Mouse (Mus musculus): ENCODE results near the gene Fgfr2. TPM values are rescaled to one million over a fixed set of nuclear protein-coding genes. Genes with fewer than 3 reads are reported as not detected.
A peak's percentile ranks its signal among the peaks of the same experiment; 100 is the strongest.

The Fgfr2 gene
- total RNA-seq, 1 experiment = 37.5 TPM

GRCm38 (mm10) chr7:130935793-130936471 lies 2187.2 kb downstream of the Fgfr2 start, which contains the start of gene Htra1:
Gene Htra1 (plus strand): TSS chr7:130936111.
- H3K9ac ChIP-seq (ENCODE audit: insufficient read depth, low read depth, low read length, poor library complexity, severe bottlenecking) = peak within 1 kb of the TSS; percentile 50
- H3K4me3 ChIP-seq (ENCODE audit: insufficient read depth in 1 of 2, low read depth in 1 of 2, low read length in 2 of 2, poor library complexity in 1 of 2, severe bottlenecking in 1 of 2) = peak within 1 kb of the TSS; percentile 71 to 74
- H3K36me3 ChIP-seq (ENCODE audit: control insufficient read depth, insufficient read depth, low read length, poor library complexity, severe bottlenecking) = no peaks in the 10 kb centered on the region
- in situ Hi-C loops (cut with MboI; ENCODE audit: low sequenced_read_pairs in 2 of 2, unreplicated experiment in 2 of 2) = no loop called here
- no peak within 1 kb of the TSS for H3K27ac ChIP-seq (ENCODE audit: insufficient read depth, low read depth, low read length, poor library complexity, severe bottlenecking)
- no peaks in the 10 kb centered on the region; a peak in 2 of 4 replicates for H3K4me1 ChIP-seq (ENCODE audit: control insufficient read depth in 2 of 2, insufficient read depth in 2 of 2, low read length in 2 of 2, poor library complexity in 1 of 2)
- no peaks in the 10 kb centered on the region for H3K9me3 ChIP-seq (ENCODE audit: control insufficient read depth, insufficient read depth, low read depth, low read length)
- DNase-seq (ENCODE audit: low read depth, low spot score) = no peak
- TF ChIP-seq CHD2 (IDR thresholded peaks at IDR 0.05; ENCODE audit: low read depth, low read length) = no peak
- no peak for TF ChIP-seq HCFC1 (IDR thresholded peaks at IDR 0.05; ENCODE audit: borderline replicate concordance, insufficient read depth, low read length)
- no peak for TF ChIP-seq ZNF384 (IDR thresholded peaks at IDR 0.05; ENCODE audit: low read depth, low read length)
- TF ChIP-seq ZC3H11A (IDR thresholded peaks at IDR 0.05; ENCODE audit: borderline replicate concordance, low read depth, low read length) = no peak
- TF ChIP-seq MAFK (IDR thresholded peaks at IDR 0.05; ENCODE audit: insufficient read depth, low read depth, low read length) = no peak

DNA sequence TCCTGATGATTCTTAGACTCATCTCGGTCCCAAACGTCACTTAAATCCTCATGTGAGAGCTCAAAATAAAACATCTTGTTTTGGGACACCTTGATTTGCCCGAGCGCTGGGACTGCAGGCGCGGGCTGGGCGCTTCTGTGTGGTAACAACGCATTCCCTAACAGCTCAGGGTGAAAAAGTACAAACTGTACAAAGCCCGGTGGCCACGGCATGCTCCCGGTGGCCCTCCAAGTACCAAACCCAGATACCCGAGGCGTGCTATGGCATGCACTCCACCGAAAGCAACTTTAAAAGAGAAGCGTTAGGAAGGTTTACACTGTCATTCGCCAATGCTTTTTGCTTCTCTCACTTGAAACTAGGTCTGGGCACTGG lies 2187.7 kb downstream of the Fgfr2 start:
- in situ Hi-C loops (cut with MboI; ENCODE audit: low sequenced_read_pairs in 2 of 2, unreplicated experiment in 2 of 2) = no loop called here
- TF ChIP-seq HCFC1 (IDR thresholded peaks at IDR 0.05; ENCODE audit: borderline replicate concordance, insufficient read depth, low read length) = no peak
- TF ChIP-seq CHD2 (IDR thresholded peaks at IDR 0.05; ENCODE audit: low read depth, low read length) = no peak
- TF ChIP-seq ZNF384 (IDR thresholded peaks at IDR 0.05; ENCODE audit: low read depth, low read length) = no peak
- TF ChIP-seq ZC3H11A (IDR thresholded peaks at IDR 0.05; ENCODE audit: borderline replicate concordance, low read depth, low read length) = no peak
- no peak for TF ChIP-seq MAFK (IDR thresholded peaks at IDR 0.05; ENCODE audit: insufficient read depth, low read depth, low read length)
- Histone ChIP-seq H3K36me3 (ENCODE audit: control insufficient read depth, insufficient read depth, low read length, poor library complexity, severe bottlenecking) (no peaks in the 10 kb centered on the region), H3K27ac (ENCODE audit: insufficient read depth, low read depth, low read length, poor library complexity, severe bottlenecking) (no peak overlapping the region), H3K4me3 (ENCODE audit: insufficient read depth in 1 of 2, low read depth in 1 of 2, low read length in 2 of 2, poor library complexity in 1 of 2, severe bottlenecking in 1 of 2) (peak overlapping the region; percentile 71 to 74), H3K9me3 (ENCODE audit: control insufficient read depth, insufficient read depth, low read depth, low read length) (no peaks in the 10 kb centered on the region), H3K9ac (ENCODE audit: insufficient read depth, low read depth, low read length, poor library complexity, severe bottlenecking) (peak overlapping the region; percentile 9; the same call in 1 of the 2 replicates), H3K4me1 (ENCODE audit: control insufficient read depth in 2 of 2, insufficient read depth in 2 of 2, low read length in 2 of 2, poor library complexity in 1 of 2) (no peaks in the 10 kb centered on the region; a peak in 1 of 4 replicates)
- DNase-seq (ENCODE audit: low read depth, low spot score) = no peak

- no peaks in the 10 kb centered on the region for H3K36me3 ChIP-seq (ENCODE audit: control insufficient read depth, insufficient read depth, low read length, poor library complexity, severe bottlenecking)
- H3K4me3 ChIP-seq (ENCODE audit: insufficient read depth in 1 of 2, low read depth in 1 of 2, low read length in 2 of 2, poor library complexity in 1 of 2, severe bottlenecking in 1 of 2) = no peak overlapping the region
- no peaks in the 10 kb centered on the region for H3K9me3 ChIP-seq (ENCODE audit: control insufficient read depth, insufficient read depth, low read depth, low read length)
- DNase-seq (ENCODE audit: low read depth, low spot score) = no peak
- no peak overlapping the region for H3K27ac ChIP-seq (ENCODE audit: insufficient read depth, low read depth, low read length, poor library complexity, severe bottlenecking)
- no peak for TF ChIP-seq ZNF384 (IDR thresholded peaks at IDR 0.05; ENCODE audit: low read depth, low read length)
- no peak overlapping the region for H3K9ac ChIP-seq (ENCODE audit: insufficient read depth, low read depth, low read length, poor library complexity, severe bottlenecking)
- H3K4me1 ChIP-seq (ENCODE audit: control insufficient read depth in 2 of 2, insufficient read depth in 2 of 2, low read length in 2 of 2, poor library complexity in 1 of 2) = peaks cover 0 to 3% of the 10 kb centered on the region in 2 experiments; a peak in 2 of 4 replicates
- in situ Hi-C loops (cut with MboI; ENCODE audit: low sequenced_read_pairs in 2 of 2, unreplicated experiment in 2 of 2) = no loop called here
Measured at GRCm38 (mm10) chr7:130934654-130935053, 2188.5 kb downstream of the Fgfr2 start.

DNA sequence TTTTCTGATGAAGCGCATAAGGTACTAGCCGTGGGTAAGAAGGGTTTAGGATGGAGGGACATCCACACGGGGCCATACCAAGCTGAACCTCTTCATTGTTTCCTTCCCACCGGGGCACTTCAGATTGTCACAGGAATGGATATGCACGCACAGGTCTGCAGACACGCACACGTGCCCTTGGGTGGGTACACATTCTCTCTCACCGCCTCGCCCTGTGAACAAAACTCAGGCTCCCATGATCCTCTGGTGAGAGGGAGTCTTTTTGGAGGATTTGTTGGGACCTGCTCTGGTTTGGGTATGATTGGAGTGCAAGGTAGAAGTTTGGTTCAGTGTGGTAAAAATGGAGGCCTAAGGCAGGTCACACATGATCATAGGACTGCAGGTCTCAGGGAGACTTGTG lies 2190.2 kb downstream of the Fgfr2 start:
- in situ Hi-C loops (cut with MboI; ENCODE audit: low sequenced_read_pairs in 2 of 2, unreplicated experiment in 2 of 2) = no loop called here
- H3K4me3 ChIP-seq (ENCODE audit: insufficient read depth in 1 of 2, low read depth in 1 of 2, low read length in 2 of 2, poor library complexity in 1 of 2, severe bottlenecking in 1 of 2) = no peak overlapping the region
- DNase-seq (ENCODE audit: low read depth, low spot score) = no peak
- TF ChIP-seq ZNF384 (IDR thresholded peaks at IDR 0.05; ENCODE audit: low read depth, low read length) (no peak), ZC3H11A (IDR thresholded peaks at IDR 0.05; ENCODE audit: borderline replicate concordance, low read depth, low read length) (no peak)
- peaks cover 0 to 3% of the 10 kb centered on the region in 2 experiments; a peak in 2 of 4 replicates for H3K4me1 ChIP-seq (ENCODE audit: control insufficient read depth in 2 of 2, insufficient read depth in 2 of 2, low read length in 2 of 2, poor library complexity in 1 of 2)
- H3K27ac ChIP-seq (ENCODE audit: insufficient read depth, low read depth, low read length, poor library complexity, severe bottlenecking) = no peak overlapping the region
- H3K9ac ChIP-seq (ENCODE audit: insufficient read depth, low read depth, low read length, poor library complexity, severe bottlenecking) = no peak overlapping the region
- H3K36me3 ChIP-seq (ENCODE audit: control insufficient read depth, insufficient read depth, low read length, poor library complexity, severe bottlenecking) = no peaks in the 10 kb centered on the region
- no peaks in the 10 kb centered on the region for H3K9me3 ChIP-seq (ENCODE audit: control insufficient read depth, insufficient read depth, low read depth, low read length)

- peaks cover 0 to 3% of the 10 kb centered on the region in 2 experiments; a peak in 1 of 4 replicates for H3K4me1 ChIP-seq (ENCODE audit: control insufficient read depth in 2 of 2, insufficient read depth in 2 of 2, low read length in 2 of 2, poor library complexity in 1 of 2)
- H3K27ac ChIP-seq (ENCODE audit: insufficient read depth, low read depth, low read length, poor library complexity, severe bottlenecking) = no peak overlapping the region
- no peak overlapping the region for H3K4me3 ChIP-seq (ENCODE audit: insufficient read depth in 1 of 2, low read depth in 1 of 2, low read length in 2 of 2, poor library complexity in 1 of 2, severe bottlenecking in 1 of 2)
- no peaks in the 10 kb centered on the region for H3K9me3 ChIP-seq (ENCODE audit: control insufficient read depth, insufficient read depth, low read depth, low read length)
- in situ Hi-C loops (cut with MboI; ENCODE audit: low sequenced_read_pairs in 2 of 2, unreplicated experiment in 2 of 2) = no loop called here
- DNase-seq (ENCODE audit: low read depth, low spot score) = no peak
- no peaks in the 10 kb centered on the region for H3K36me3 ChIP-seq (ENCODE audit: control insufficient read depth, insufficient read depth, low read length, poor library complexity, severe bottlenecking)
- TF ChIP-seq ZNF384 (IDR thresholded peaks at IDR 0.05; ENCODE audit: low read depth, low read length) (no peak), MAFK (IDR thresholded peaks at IDR 0.05; ENCODE audit: insufficient read depth, low read depth, low read length) (no peak), ZC3H11A (IDR thresholded peaks at IDR 0.05; ENCODE audit: borderline replicate concordance, low read depth, low read length) (no peak), HCFC1 (IDR thresholded peaks at IDR 0.05; ENCODE audit: borderline replicate concordance, insufficient read depth, low read length) (no peak), CHD2 (IDR thresholded peaks at IDR 0.05; ENCODE audit: low read depth, low read length) (no peak)
- H3K9ac ChIP-seq (ENCODE audit: insufficient read depth, low read depth, low read length, poor library complexity, severe bottlenecking) = no peak overlapping the region
Measured at GRCm38 (mm10) chr7:130930401-130930800, 2192.7 kb downstream of the Fgfr2 start.
